Mouse (Mus musculus): ENCODE data around the gene Top2a.

Gene Top2a

GRCm38 (mm10) chr11:98949958-98950460, 74.0 kb downstream of the Top2a start:
- DNase-seq (ENCODE audit: low spot score in 2 of 2), result no peak

GRCm38 (mm10) chr11:98949242-98949957, 74.6 kb downstream of the Top2a start:
- no peak for DNase-seq (ENCODE audit: low spot score in 2 of 2)

GRCm38 (mm10) chr11:98947969-98948569, 75.9 kb downstream of the Top2a start:
- no peak for DNase-seq (ENCODE audit: low spot score in 2 of 2)

GRCm38 (mm10) chr11:98945605-98945977, 78.4 kb downstream of the Top2a start:
- DNase-seq (ENCODE audit: low spot score in 2 of 2), result no peak

GRCm38 (mm10) chr11:98944897-98945604, 78.9 kb downstream of the Top2a start:
- no peak for DNase-seq (ENCODE audit: low spot score in 2 of 2)

- no peak for DNase-seq (ENCODE audit: low spot score in 2 of 2)
These were observed 80.1 kb downstream of the Top2a start for GRCm38 (mm10) chr11:98943741-98944461.

All from frontal cortex, postnatal 36 days (tissue).